Mouse (Mus musculus) frontal cortex, adult (tissue): ENCODE measurements at regions not wholly inside any gene's neighbourhood (a gene's known extent, or its start where the extent isn't known, plus 50 kb on each side); places are given as distances from the start of the nearest gene placed in this dataset.

ENCODE experiments used
- ATAC-seq: cut with Nextera tagmentation; 2 replicates; pipeline ENCODE4 v1.9.2; 2017; ENCODE audit warnings: mild to moderate bottlenecking, moderate library complexity, mixed read lengths; ENCODE audit not compliant: low TSS enrichment

DNA sequence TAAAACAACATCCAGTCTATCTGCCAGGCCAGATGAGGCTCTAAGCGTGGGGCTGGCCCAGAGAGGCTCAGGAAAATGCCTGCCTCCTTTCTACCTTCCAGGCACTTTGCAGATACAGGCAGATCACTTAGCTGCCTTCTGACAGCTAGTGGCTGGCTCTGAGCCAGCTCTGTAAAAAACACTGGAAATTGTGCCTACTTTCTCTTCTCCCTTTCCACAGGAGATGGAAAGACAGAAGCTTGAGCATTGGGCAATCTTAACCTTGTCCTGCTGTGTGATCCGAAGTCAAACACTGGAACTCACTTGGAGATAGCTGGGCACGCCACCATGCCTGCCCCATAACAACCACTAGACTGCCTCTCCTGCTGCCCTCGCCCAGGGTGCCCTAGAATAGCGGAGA lies 93.0 kb upstream of the Zmiz1 start:
- no peak for ATAC-seq

DNA sequence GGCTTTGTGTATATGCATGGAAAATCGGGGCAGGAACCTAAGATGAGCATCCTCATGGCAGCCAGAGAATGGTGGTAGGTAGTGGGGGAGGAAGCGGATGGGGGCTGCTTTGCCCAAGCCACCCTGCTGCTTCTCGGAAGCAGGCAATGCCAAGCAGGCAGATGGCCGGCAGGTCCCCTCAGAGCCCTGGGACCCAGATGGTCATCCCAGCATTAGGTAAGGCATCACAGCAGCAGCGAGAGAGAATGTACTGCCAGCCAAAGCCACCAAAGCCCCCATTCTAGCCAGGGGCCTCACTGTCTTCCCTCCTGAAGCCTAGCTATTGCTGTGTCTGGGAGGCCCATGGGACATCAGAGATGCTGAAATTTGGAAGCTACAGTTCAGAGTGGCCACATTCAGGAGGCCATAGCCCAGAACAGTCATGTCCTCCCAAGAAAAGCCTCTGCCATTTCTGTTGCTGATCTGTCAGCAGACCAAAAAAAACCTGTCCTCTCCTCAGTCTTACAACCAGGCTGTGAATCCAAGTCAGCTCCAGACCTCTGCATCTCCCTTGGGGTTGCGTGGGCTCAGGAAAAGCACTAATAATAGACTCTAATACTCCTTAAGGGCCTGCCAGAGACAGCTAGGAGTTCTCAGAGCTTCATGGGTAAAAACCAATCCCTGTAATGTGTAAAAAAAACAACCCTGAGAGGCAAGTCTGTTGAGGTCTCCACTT lies 88.5 kb upstream of the Zmiz1 start:
- ATAC-seq = no peak

GRCm38 (mm10) chr14:25371021-25371400 lies 88.0 kb upstream of the Zmiz1 start:
- ATAC-seq = 0 out of 2 replicates have a peak, but pooled peaks have one; percentile 11

DNA sequence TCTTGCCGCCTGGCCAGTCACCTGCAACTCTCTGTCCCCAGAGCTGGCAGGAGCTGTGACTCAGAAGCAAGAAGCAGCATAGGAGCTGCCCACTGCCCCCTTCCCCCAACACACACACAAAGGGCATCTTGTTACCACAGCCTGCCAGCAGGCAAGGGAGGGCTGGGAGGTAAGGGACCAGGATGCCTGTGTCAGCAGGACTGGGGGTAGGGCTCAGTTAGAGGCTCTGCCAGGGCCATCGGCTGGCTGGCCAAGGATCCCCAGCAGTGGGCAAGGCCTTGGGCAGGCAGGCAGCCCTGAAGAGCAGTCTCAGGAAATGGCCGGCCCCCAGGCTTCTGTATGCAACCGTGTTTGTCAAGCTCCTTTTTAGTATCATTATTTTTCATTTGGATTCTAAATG lies 87.3 kb upstream of the Zmiz1 start:
- peak; percentile 72 for ATAC-seq

DNA sequence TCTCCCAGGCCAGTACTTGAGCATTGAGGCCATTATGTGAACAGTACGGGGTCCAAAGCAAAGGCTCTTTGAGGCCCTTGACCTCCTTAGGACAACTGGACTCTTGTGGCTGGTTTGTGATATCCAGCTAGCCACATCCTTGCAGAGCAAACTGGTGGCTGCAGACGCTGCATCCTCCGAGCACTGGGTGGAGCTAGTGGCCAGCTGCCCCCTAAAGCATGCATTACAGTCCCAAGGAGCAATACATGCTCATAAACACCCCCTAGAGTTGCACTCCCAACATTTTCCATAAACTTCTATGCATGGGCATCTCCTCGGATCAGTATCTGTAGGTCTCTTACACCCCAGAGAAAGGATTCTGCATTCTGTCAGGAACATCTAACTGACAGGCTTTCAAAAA lies 86.4 kb upstream of the Zmiz1 start:
- no peak for ATAC-seq

- no peak for ATAC-seq
Observed at GRCm38 (mm10) chr14:25373167-25373566, 85.8 kb upstream of the Zmiz1 start.

GRCm38 (mm10) chr14:25375001-25375400 lies 84.0 kb upstream of the Zmiz1 start:
- no peak for ATAC-seq

GRCm38 (mm10) chr14:25377091-25377490 lies 81.9 kb upstream of the Zmiz1 start:
- ATAC-seq = no peak

GRCm38 (mm10) chr14:25377554-25377899 lies 81.5 kb upstream of the Zmiz1 start:
- no peak; the same call in 1 of the 2 replicates for ATAC-seq

DNA sequence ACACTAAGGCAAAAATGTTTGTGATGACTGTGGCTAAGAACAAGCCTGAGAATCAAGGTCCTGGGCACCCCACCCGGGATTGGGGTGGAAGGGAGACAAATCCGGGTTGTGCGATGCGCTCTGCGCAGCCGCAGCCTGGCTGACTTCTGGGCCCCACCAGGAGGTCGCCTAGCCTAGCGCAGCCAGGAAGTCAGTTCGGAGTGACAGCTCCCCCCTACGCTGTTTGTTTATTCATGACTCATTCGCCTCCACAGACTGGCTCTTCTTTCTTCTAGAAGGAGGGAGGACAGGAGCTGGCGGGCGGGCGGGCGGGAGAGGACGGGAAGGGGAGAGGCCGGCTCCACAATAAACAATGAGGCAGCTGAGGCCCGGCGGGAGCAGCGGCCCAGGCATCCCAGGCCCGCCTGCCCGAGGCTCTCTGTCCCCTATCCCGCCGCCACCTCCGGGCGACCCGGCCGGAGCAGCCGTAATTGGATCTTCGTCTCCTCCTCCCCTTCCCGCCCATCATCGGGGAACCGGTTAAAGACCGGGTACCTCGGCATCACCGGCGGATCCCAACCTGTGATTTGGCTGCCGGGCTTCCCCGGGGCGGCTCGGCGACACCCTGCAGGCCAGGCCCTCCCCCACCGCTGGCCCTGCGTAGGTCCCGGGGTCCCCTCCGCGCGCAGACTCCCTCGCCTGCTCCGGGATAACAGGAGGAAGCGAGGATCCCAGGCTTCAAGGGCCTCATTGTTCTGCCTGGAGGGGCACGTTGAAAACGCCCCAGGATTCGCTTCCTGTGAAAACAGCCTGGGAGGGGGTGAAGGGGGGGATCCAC lies 80.9 kb upstream of the Zmiz1 start:
- peak; percentile 77 for ATAC-seq

DNA sequence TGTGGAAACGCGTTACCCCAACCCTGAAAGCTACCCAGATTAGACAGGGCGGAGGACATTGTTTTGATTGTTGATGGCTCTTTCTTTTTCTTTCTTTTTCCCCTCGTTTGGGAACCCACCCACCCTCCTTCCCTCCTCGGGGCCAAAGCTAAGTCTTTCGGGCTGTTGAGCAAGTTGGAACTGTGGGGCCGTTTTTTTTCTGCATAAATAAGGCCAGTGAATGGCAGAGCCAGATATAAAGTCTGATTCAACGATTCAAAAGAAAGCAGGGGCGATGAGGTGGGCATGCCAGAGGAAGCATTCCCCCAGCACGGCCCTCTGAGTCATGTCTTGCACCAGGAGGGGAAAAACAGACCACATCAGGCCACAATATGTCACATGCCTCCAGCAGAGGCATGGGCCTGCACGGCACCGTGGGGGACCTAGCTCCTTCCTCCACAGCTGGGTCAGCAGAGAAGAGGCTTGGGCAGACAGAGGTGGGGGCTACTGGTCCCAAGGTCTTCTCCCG lies 80.2 kb upstream of the Zmiz1 start:
- ATAC-seq = peak; percentile 25; the same call in 1 of the 2 replicates

- ATAC-seq = no peak
Observed at GRCm38 (mm10) chr14:25383169-25383824, 75.7 kb upstream of the Zmiz1 start.

- ATAC-seq = no peak
Observed at GRCm38 (mm10) chr14:25385644-25386043, 73.3 kb upstream of the Zmiz1 start.

GRCm38 (mm10) chr14:25387780-25388179 lies 71.2 kb upstream of the Zmiz1 start:
- ATAC-seq = no peak

DNA sequence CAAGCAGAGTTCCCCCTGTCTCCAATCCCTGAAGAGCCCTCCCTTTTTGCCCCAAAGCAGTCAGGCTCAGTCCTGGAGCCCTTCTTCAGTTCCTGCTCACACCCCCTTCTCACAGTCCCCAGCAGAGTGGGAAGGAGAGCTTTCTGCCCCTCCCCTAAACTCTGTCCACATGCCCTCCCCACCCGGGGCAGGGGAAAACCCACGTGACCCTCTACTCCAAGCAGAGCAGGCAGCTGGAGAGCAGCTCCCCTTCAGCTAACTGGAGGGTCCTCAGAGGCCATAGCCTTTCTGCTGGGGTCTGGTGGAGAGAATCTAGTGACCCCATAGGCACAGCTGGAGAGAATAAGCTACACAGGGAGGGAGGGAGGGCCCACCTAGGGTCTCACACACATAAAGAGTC lies 69.7 kb upstream of the Zmiz1 start:
- ATAC-seq = no peak

- ATAC-seq = no peak
Observed at GRCm38 (mm10) chr14:25392412-25392811, 66.6 kb upstream of the Zmiz1 start.

GRCm38 (mm10) chr14:25392940-25393339 lies 66.0 kb upstream of the Zmiz1 start:
- no peak for ATAC-seq

DNA sequence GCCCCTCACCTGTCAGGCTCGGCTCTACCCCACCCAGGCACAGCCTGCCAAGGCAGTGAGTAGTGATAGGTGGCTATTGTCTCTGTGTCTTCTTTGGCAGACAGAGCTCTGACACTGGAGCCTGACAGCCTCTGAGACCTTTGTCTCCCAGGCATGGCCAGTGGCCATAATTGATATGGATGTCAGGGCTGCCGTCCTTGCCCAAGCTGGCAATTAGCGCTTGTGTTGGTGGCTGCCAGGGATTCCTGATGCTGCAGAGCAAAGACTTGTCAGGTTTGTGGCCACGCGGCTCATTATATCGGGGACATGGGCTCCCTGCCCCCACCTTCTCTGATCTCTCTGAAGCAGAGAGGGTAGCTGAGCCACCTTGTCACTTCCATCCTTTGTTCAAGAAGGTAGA lies 64.1 kb upstream of the Zmiz1 start:
- ATAC-seq = no peak

DNA sequence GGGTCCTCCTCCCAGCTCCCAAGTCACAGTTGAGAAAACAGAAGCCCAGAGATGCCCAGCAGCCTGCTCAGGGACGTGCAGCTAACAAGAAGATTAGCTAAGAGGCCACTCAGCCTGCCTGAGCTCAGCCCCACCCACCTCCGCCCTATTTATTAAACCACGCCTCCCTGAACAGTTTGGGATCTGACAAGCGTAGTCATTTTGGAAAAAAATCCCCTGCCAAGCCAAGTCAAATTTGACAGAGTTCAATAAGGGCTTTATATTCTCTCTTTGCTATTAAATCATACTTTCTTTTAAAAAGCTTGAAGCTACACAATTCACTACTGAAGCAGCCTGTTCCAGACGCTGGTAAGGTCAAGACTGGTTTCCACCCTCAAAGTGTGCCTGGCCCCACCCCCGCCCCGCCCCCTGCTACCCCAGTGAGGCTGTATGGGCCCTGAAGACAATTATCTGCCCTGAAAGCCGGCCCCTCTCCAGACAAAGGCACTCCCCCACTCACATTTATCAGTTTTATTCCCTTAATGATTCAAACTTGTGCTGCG lies 61.9 kb upstream of the Zmiz1 start:
- no peak for ATAC-seq

DNA sequence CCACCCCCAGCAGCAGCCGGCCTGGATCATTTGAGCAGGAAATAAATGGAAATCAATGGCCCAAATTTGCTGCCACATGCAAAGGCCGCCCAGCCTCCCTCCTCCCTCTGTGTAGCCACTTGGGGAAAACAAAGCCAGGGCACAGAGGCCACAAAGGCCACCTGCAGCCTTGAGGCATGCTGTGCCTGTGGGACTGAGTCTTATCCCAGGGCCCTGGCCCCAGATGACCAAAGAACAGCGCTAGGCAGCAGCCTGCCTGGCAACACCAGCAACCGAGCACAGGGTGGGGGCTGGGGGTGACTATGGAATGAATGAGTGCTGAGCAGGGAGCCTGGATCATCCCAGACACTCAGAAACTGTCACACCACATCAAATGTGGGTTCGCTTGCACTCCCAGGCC lies 61.2 kb upstream of the Zmiz1 start:
- ATAC-seq = no peak

- ATAC-seq = no peak
Observed at GRCm38 (mm10) chr14:25398745-25399144, 60.2 kb upstream of the Zmiz1 start.

DNA sequence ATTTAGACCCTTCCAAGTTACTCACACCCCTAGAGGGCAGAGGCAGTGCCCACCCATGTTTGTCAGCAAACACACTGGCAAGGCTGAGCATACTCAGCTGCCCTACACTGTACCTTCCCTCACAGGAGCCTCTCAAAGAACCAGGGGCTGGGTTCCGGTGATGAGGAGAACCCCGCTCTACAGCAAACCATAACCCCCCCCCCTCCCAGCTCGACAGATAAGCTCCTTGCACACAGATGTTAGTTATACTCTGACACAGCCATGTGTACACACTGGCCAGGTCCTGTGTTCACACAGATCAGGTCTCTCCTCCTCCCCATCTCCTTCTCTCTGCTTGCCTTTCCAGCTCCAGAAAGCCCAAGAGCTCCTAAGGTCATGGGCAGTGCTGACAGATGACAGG lies 59.7 kb upstream of the Zmiz1 start:
- no peak for ATAC-seq
